In the genomic region with DNA sequence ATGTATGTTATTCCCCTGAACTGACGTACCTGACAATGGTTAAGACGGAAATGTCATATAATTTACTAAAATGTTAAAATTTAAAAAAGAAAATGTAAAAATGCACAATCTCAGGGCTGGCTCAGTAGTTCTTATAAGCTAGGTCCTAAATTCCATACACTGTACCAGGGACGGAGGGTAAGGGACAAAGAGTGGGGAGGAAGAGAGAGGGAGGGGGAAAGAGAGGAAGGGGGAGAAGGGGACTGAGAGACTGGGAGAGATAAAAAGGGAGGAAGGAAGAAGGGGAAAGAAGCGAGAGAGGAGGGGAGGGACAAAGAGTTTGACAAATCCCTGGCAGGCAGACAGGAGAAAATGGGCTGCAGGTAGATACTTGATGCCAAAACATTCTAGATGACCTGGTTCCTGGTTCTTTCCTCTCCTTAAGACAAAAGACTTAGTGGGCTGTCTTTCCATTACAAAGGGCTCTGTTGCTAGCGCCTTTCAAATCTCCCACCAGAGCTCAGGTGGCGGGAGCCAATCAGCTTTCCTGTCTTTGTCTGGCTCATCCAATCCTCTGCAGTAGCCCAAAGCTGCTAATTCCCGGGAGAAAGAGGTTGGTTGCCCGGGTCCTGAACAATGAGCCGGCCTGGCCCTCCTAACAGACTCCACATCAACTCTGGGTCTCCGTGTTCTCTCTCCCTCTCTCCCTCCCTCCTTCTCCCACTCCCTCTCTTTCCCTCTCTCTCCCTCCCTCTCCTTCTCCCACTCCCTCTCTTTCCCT, we compare ENCODE assay signal across 8 mouse cellular contexts.
DNase-seq lines count a peak whose midpoint lies in the region; ATAC-seq lines count a peak whose summit lies in the region.

No protein-coding gene starts in this region.

- ATAC-seq in hindbrain, embryonic 12.5 days (ENCODE audit: low FRiP score), result peak; percentile 96
- ATAC-seq in neural tube, embryonic 13.5 days (ENCODE audit: low read depth), result peak; percentile 95
- no peak for ATAC-seq in erythroid progenitor cell, adult 5-6 weeks (replicated peaks; ENCODE audit: low FRiP score, poor library complexity, severe bottlenecking)

- H3K9me3 ChIP-seq in hindbrain, embryonic 12.5 days (replicated peaks), result no peaks in the 10 kb centered on the region
- H3K9me3 ChIP-seq in neural tube, embryonic 13.5 days, result no peaks in the 10 kb centered on the region

- no peak overlapping the region for H3K4me3 ChIP-seq in hindbrain, embryonic 12.5 days
- peak overlapping the region; percentile 18; the same call in 1 of the 2 replicates for H3K4me3 ChIP-seq in neural tube, embryonic 13.5 days

- peak; percentile 44 to 57 for DNase-seq in layer of hippocampus, postnatal 10 days (ENCODE audit: low spot score in 2 of 2)
- DNase-seq in layer of hippocampus, adult 18-20 months (ENCODE audit: low spot score in 2 of 2), result no peak
- DNase-seq in embryo, embryonic 11 days, result peak; percentile 92
- no peak for DNase-seq in kidney, postnatal 4 days
- no peak for DNase-seq in ovary, postnatal 14 days (ENCODE audit: low spot score)

- WGBS in hindbrain, embryonic 12.5 days, result 15% methylated on average over 10 of the region's 10 CpGs
- 12% methylated on average over 10 of the region's 10 CpGs for WGBS in neural tube, embryonic 13.5 days

- H3K27me3 ChIP-seq in hindbrain, embryonic 12.5 days, result no peaks in the 10 kb centered on the region
- H3K27me3 ChIP-seq in neural tube, embryonic 13.5 days, result no peaks in the 10 kb centered on the region

- peak overlapping the region; percentile 95 for H3K27ac ChIP-seq in hindbrain, embryonic 12.5 days
- peak overlapping the region; percentile 95 for H3K27ac ChIP-seq in neural tube, embryonic 13.5 days (replicated peaks)

- H3K36me3 ChIP-seq in hindbrain, embryonic 12.5 days, result no peaks in the 10 kb centered on the region
- no peaks in the 10 kb centered on the region for H3K36me3 ChIP-seq in neural tube, embryonic 13.5 days

- peaks cover 20% of the 10 kb centered on the region for H3K4me1 ChIP-seq in hindbrain, embryonic 12.5 days
- peaks cover 24% of the 10 kb centered on the region for H3K4me1 ChIP-seq in neural tube, embryonic 13.5 days (replicated peaks)

- peak overlapping the region; percentile 45 for H3K4me2 ChIP-seq in hindbrain, embryonic 12.5 days (replicated peaks)
- H3K4me2 ChIP-seq in neural tube, embryonic 13.5 days, result peak overlapping the region; percentile 49

- H3K9ac ChIP-seq in hindbrain, embryonic 12.5 days, result peak overlapping the region; percentile 32
- peak overlapping the region; percentile 65 for H3K9ac ChIP-seq in neural tube, embryonic 13.5 days

Comparison
In these comparisons a context has a peak if more than half of its experiments do, and no peak if none do; other contexts are left out.
1. DNase-seq: peak in layer of hippocampus, postnatal 10 days (2 of 2) and embryo, embryonic 11 days (single experiment); none in layer of hippocampus, adult 18-20 months (0 of 2), kidney, postnatal 4 days (0 of 2) and ovary, postnatal 14 days (single experiment).